Comparison of ENCODE assay signal across 18 mouse cellular contexts in the genomic region with DNA sequence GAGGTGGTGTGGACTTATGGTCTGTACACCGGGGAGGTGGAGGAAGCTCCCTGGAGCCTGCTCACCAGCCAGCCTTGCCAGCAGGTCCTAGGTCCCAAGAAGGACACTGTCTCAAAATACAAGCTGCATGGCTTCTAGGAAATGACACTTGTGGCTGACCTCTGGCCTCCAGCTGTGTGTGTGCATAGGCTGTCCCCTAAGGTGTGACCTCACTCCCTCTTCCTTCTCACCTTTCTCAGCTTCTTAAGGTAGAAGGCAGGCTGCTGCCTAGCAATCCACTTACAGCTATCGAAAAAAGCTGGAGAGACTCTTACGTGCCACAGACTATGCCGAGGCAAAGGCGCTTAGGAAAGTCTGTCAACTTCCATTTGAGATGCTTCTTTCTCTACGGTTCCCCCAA.
DNase-seq lines count a peak whose midpoint lies in the region; ATAC-seq and TF ChIP-seq lines count a peak whose summit lies in the region.
"Had no signal": no experiment of that assay in that cellular context is flagged by ENCODE, and none has a peak within 500 bp of the region (broad histone marks: within the 10 kb centered on the region; RNA-seq: fewer than 3 reads in every experiment).

No protein-coding gene starts in this region.

- H3K4me3 ChIP-seq in forebrain, embryonic 11.5 days (ENCODE audit: low read depth, low read length): no peak overlapping the region
- H3K4me3 ChIP-seq in forebrain, embryonic 14.5 days (ENCODE audit: low read depth, low read length): no peak overlapping the region
- no peak overlapping the region for H3K4me3 ChIP-seq in lung, embryonic 15.5 days
- peak overlapping the region; percentile 63 for H3K4me3 ChIP-seq in E14TG2a.4 (replicated peaks; ENCODE audit: low read length)
- H3K4me3 ChIP-seq: forebrain, embryonic 10.5 days; forebrain, embryonic 15.5 days; heart, adult 2 months; heart, embryonic 10.5 days; hindbrain, embryonic 10.5 days; hindbrain, embryonic 13.5 days had no signal

- H3K9ac ChIP-seq in forebrain, embryonic 11.5 days (ENCODE audit: low read length): no peak overlapping the region
- no peak overlapping the region for H3K9ac ChIP-seq in forebrain, embryonic 14.5 days (ENCODE audit: low read length)
- H3K9ac ChIP-seq in lung, embryonic 15.5 days: no peak overlapping the region
- H3K9ac ChIP-seq: forebrain, embryonic 15.5 days; hindbrain, embryonic 13.5 days had no signal

- DNase-seq in forebrain, embryonic 11.5 days (ENCODE audit: low spot score): peak; percentile 10
- no peak for DNase-seq in forebrain, embryonic 14.5 days (ENCODE audit: low spot score)
- no peak for DNase-seq in lung, postnatal 14 days
- peak; percentile 59 for DNase-seq in yolk sac, embryonic 10.5 days (ENCODE audit: low spot score)
- no peak for DNase-seq in gastrocnemius, postnatal 36 days
- DNase-seq: adrenal gland, adult 2 months; adrenal gland, postnatal 14 days; gastrocnemius, postnatal 25 days; heart, adult 2 months; heart, postnatal 36 days had no signal

- TF ChIP-seq CTCF in E14TG2a.4 (conservative IDR thresholded peaks at IDR 0.05; ENCODE audit: low read length): no peak

- H3K4me1 ChIP-seq in forebrain, embryonic 11.5 days (replicated peaks; ENCODE audit: control insufficient read depth, insufficient read depth, low read length): peaks cover 4% of the 10 kb centered on the region; the same call in 1 of the 2 replicates
- H3K4me1 ChIP-seq in forebrain, embryonic 14.5 days (ENCODE audit: control insufficient read depth, insufficient read depth, low read length): peaks cover 9% of the 10 kb centered on the region; the same call in 1 of the 2 replicates
- 0 out of 2 replicates have a peak, but pooled peaks cover 3% of the 10 kb centered on the region for H3K4me1 ChIP-seq in lung, embryonic 15.5 days
- H3K4me1 ChIP-seq in E14TG2a.4 (replicated peaks; ENCODE audit: low read depth, low read length): peaks cover 56% of the 10 kb centered on the region

- intact Hi-C loops in gastrocnemius, postnatal 36 days (cut with DNase I): no loop called here

- no peaks in the 10 kb centered on the region for H3K27me3 ChIP-seq in forebrain, embryonic 11.5 days (ENCODE audit: control insufficient read depth, insufficient read depth, low read length)
- H3K27me3 ChIP-seq in forebrain, embryonic 14.5 days (replicated peaks; ENCODE audit: control insufficient read depth, insufficient read depth, low read length): no peaks in the 10 kb centered on the region
- H3K27me3 ChIP-seq in lung, embryonic 15.5 days: no peaks in the 10 kb centered on the region
- H3K27me3 ChIP-seq in E14TG2a.4 (ENCODE audit: insufficient read depth, low read length): no peaks in the 10 kb centered on the region; the same call in 1 of the 2 replicates
- H3K27me3 ChIP-seq: forebrain, embryonic 15.5 days; hindbrain, embryonic 13.5 days had no signal

- no peaks in the 10 kb centered on the region for H3K36me3 ChIP-seq in forebrain, embryonic 11.5 days (ENCODE audit: control insufficient read depth, insufficient read depth, low read length)
- H3K36me3 ChIP-seq in forebrain, embryonic 14.5 days (ENCODE audit: control insufficient read depth, insufficient read depth, low read length): no peaks in the 10 kb centered on the region
- H3K36me3 ChIP-seq in lung, embryonic 15.5 days: no peaks in the 10 kb centered on the region
- peaks cover 9% of the 10 kb centered on the region; the same call in 1 of the 2 replicates for H3K36me3 ChIP-seq in E14TG2a.4 (ENCODE audit: insufficient read depth, low read length)
- H3K36me3 ChIP-seq: forebrain, embryonic 10.5 days; forebrain, embryonic 15.5 days; hindbrain, embryonic 10.5 days had no signal

- H3K27ac ChIP-seq in forebrain, embryonic 11.5 days (ENCODE audit: low read depth, low read length): no peak overlapping the region
- no peak overlapping the region for H3K27ac ChIP-seq in forebrain, embryonic 14.5 days (ENCODE audit: low read depth, low read length)
- no peak overlapping the region for H3K27ac ChIP-seq in lung, embryonic 15.5 days
- H3K27ac ChIP-seq: forebrain, embryonic 10.5 days; forebrain, embryonic 15.5 days; heart, adult 2 months; heart, embryonic 10.5 days; hindbrain, embryonic 13.5 days had no signal

- ATAC-seq in forebrain, embryonic 11.5 days (replicated peaks; ENCODE audit: low FRiP score): no peak
- no peak for ATAC-seq in forebrain, embryonic 14.5 days
- ATAC-seq in lung, embryonic 15.5 days (ENCODE audit: borderline replicate concordance, extremely low read depth, low FRiP score, low TSS enrichment): 0 out of 2 replicates have a peak, but pooled peaks have one; percentile 55
- ATAC-seq: forebrain, embryonic 15.5 days; hindbrain, embryonic 16.5 days had no signal

- H3K9me3 ChIP-seq in forebrain, embryonic 11.5 days (ENCODE audit: control insufficient read depth, low read length): no peaks in the 10 kb centered on the region
- no peaks in the 10 kb centered on the region for H3K9me3 ChIP-seq in forebrain, embryonic 14.5 days (replicated peaks; ENCODE audit: control insufficient read depth, low read length)
- no peaks in the 10 kb centered on the region for H3K9me3 ChIP-seq in lung, embryonic 15.5 days
- no peaks in the 10 kb centered on the region for H3K9me3 ChIP-seq in E14TG2a.4 (ENCODE audit: low read length)
- H3K9me3 ChIP-seq: forebrain, embryonic 10.5 days; forebrain, embryonic 15.5 days; heart, embryonic 10.5 days; hindbrain, embryonic 10.5 days; hindbrain, embryonic 13.5 days had no signal

- WGBS in forebrain, embryonic 11.5 days: 91% methylated on average over 6 of the region's 6 CpGs
- WGBS in forebrain, embryonic 14.5 days: 93% methylated on average over 6 of the region's 6 CpGs
- 50% methylated on average over 6 of the region's 6 CpGs for WGBS in lung, embryonic 15.5 days

- no peak overlapping the region for H3K4me2 ChIP-seq in forebrain, embryonic 11.5 days (ENCODE audit: low read depth, low read length, severe bottlenecking)
- H3K4me2 ChIP-seq in forebrain, embryonic 14.5 days (ENCODE audit: low read length): no peak overlapping the region
- no peak overlapping the region for H3K4me2 ChIP-seq in lung, embryonic 15.5 days
- H3K4me2 ChIP-seq: forebrain, embryonic 15.5 days; hindbrain, embryonic 13.5 days had no signal

Comparison
In these comparisons a context has a peak if more than half of its experiments do, and no peak if none do; other contexts are left out.
1. DNase-seq: peak in forebrain, embryonic 11.5 days (single experiment) and yolk sac, embryonic 10.5 days (single experiment); none in forebrain, embryonic 14.5 days (single experiment), lung, postnatal 14 days (single experiment) and gastrocnemius, postnatal 36 days (0 of 2).